Mouse (Mus musculus) lung, adult 2 months (tissue): ENCODE data around the gene Echs1.

Experiments used
- CTCF ChIP-seq: fragments of 200-500 bp; IDR thresholded peaks from 2 replicates; pipeline ENCODE4 v1.5.1; 2011; ENCODE audit warnings: mild to moderate bottlenecking, low read length, control low read depth; ENCODE audit not compliant: insufficient read depth
- POLR2A ChIP-seq: fragments of 200-500 bp; IDR thresholded peaks from 2 replicates; pipeline ENCODE4 v1.6.1; 2011; ENCODE audit warnings: low read depth, mild to moderate bottlenecking, control low read depth, low read length, borderline replicate concordance; ENCODE audit errors: extremely low read depth

DNA sequence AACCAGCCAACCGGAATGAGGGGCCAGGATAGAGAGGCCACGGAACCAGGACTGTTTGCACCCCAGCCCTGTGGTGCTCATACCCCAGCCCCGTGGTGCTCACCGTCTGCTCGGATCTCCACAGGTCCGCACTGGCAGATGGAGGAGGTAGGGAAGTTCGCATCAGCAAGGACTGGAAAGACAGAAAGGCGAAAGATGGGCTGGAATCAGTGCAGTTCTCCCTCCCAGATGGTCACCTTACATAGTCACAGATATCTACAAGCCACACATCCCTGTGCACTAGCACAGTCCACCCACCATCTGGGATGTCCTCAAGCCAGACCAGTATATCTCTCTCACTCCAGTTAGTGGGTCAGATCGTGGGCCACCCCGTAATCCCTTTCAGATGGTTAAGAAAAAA is 14.8 kb downstream of the Echs1 start:
- TF ChIP-seq POLR2A (no peak), CTCF (no peak)
